Mouse (Mus musculus) bone marrow, adult 2 months (tissue): ENCODE data around the gene Gm49321.

Experiments
- CTCF ChIP-seq: fragments of 200-500 bp; IDR thresholded peaks from 2 replicates; pipeline ENCODE4 v1.5.1; 2011; ENCODE audit warnings: low read length, control low read depth; ENCODE audit not compliant: control insufficient read depth, insufficient read depth
- POLR2A ChIP-seq: fragments of 200-500 bp; IDR thresholded peaks from 2 replicates; pipeline ENCODE4 v1.6.1; 2011; ENCODE audit warnings: low read depth, mild to moderate bottlenecking, control low read depth, low read length, borderline replicate concordance; ENCODE audit not compliant: control insufficient read depth

- TF ChIP-seq POLR2A, result no peak
- no peak for TF ChIP-seq CTCF
These were observed 60.1 kb downstream of the Gm49321 start, which contains the start of gene Syt16 for GRCm38 (mm10) chr12:73997297-73998127.
